Mouse (Mus musculus): ENCODE measurements around the gene Elane. TPM values are rescaled to one million over a fixed set of nuclear protein-coding genes. Genes with fewer than 3 reads are reported as not detected.

Elane gene
- polyA plus RNA-seq, 1 experiment from 2014 or later: 0.49 TPM

DNA sequence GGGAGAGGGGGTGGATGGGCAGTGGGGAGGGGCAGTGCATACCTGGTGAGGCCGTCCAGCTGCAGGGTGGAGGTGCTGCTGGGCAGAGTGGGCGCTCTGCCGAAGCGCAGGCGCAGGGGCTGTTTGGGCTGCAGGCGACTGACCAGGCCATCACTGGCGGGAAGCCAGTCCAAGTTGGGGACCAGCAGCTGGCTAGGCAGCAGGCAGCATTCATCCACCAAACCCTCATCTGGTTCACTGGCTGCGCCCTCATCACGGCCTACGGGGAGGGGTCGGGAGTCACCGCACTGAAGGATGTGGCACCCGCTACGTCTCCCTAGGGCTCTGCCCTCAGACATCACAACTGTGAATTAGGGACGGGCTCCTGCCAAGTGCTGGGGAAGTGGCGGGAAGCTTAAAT, 10.3 kb downstream of the Elane start:
- H3K9ac ChIP-seq (ENCODE audit: low read depth, low read length): no peak overlapping the region
- H3K9me3 ChIP-seq (replicated peaks; ENCODE audit: control insufficient read depth, low read length): no peaks in the 10 kb centered on the region
- H3K4me1 ChIP-seq (ENCODE audit: control insufficient read depth, insufficient read depth, low read length): no peaks in the 10 kb centered on the region
- no peaks in the 10 kb centered on the region for H3K27me3 ChIP-seq (ENCODE audit: control insufficient read depth, insufficient read depth, low read length)
- H3K4me3 ChIP-seq (ENCODE audit: low read depth, low read length): no peak overlapping the region
- H3K4me2 ChIP-seq: no peak overlapping the region
- 91% methylated on average over 16 of the region's 16 CpGs for WGBS (ENCODE audit: insufficient replicate concordance)
- H3K36me3 ChIP-seq (ENCODE audit: control insufficient read depth, insufficient read depth, low read length): peaks cover 15% of the 10 kb centered on the region
- ATAC-seq (replicated peaks; ENCODE audit: insufficient number of reproducible peaks, low FRiP score, low TSS enrichment): no peak
- H3K27ac ChIP-seq (ENCODE audit: low read depth, low read length): no peak overlapping the region

DNA sequence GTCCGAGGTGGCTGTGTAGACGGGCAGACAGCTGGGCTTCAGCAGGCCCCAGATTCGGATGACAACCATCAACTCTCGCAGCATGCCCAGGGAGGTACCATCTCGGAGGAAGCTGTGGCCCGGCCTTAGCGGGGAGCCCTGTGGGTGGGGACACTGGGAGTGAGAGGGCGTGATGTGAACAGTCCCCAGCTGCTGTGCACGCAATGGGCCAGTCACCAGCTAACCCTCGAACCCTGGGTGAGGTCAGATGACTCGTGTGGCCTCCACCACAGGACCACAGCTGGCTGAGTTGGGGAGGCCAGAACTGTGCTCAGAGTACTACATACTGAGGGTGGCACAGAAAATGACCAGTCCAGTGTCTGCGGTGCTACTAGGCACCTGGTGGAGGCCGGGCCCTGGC, 10.8 kb downstream of the Elane start:
- no peaks in the 10 kb centered on the region for H3K27me3 ChIP-seq (ENCODE audit: control insufficient read depth, insufficient read depth, low read length)
- no peak overlapping the region for H3K27ac ChIP-seq (ENCODE audit: low read depth, low read length)
- no peak overlapping the region for H3K9ac ChIP-seq (ENCODE audit: low read depth, low read length)
- H3K4me3 ChIP-seq (ENCODE audit: low read depth, low read length): no peak overlapping the region
- no peaks in the 10 kb centered on the region for H3K9me3 ChIP-seq (replicated peaks; ENCODE audit: control insufficient read depth, low read length)
- H3K36me3 ChIP-seq (ENCODE audit: control insufficient read depth, insufficient read depth, low read length): peaks cover 15% of the 10 kb centered on the region
- H3K4me2 ChIP-seq: no peak overlapping the region
- ATAC-seq (replicated peaks; ENCODE audit: insufficient number of reproducible peaks, low FRiP score, low TSS enrichment): no peak
- WGBS (ENCODE audit: insufficient replicate concordance): 83% methylated on average over 13 of the region's 13 CpGs
- H3K4me1 ChIP-seq (ENCODE audit: control insufficient read depth, insufficient read depth, low read length): no peaks in the 10 kb centered on the region

DNA sequence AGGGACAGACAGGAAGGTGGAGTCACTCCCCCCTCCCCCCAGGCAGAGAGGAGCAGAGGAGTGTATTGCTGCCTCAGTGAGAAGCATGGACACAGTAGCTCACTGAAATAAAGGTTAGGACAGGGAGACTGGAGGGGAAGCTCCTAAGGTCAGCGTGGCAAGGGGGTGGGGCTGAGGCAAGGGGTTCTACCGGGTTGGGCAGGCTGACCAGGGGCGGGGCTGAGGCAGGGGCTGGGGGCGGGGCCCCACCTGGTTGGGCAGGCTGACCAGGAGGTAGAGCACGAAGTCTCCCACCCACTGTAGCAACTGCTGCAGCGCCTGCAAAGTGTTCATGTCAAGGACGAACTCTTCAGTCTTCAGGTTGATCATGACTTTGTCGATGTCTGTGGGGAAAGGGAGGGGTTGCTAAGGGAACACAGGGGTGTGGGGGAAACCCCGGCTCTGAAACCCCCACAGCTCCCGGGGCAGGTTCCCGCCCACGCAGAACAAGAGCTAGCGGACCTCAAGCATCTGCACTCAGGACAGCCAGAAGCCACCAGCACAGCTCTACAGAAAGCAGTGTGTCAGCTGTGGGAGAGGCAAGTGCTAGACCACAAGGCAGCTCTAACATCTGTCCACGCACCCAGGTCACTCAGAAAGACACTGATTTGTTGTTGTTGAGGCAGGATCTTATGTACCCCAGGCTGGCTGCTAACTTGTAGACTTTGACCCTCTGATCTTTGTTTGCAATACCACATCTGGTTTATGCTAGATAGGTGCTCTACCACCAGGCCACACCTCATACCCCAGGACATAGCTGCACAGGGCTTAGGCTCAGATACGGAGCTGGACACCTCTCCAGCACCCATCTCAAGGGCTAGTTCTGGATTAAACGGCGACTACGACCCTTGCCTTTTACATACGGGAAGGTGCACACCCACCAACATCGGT, 11.5 kb downstream of the Elane start:
- WGBS (ENCODE audit: insufficient replicate concordance): 48% methylated on average over 20 of the region's 20 CpGs
- Histone ChIP-seq H3K4me3 (ENCODE audit: low read depth, low read length) (no peak overlapping the region), H3K4me1 (ENCODE audit: control insufficient read depth, insufficient read depth, low read length) (no peaks in the 10 kb centered on the region), H3K27ac (ENCODE audit: low read depth, low read length) (no peak overlapping the region), H3K27me3 (ENCODE audit: control insufficient read depth, insufficient read depth, low read length) (no peaks in the 10 kb centered on the region), H3K36me3 (ENCODE audit: control insufficient read depth, insufficient read depth, low read length) (peaks cover 15% of the 10 kb centered on the region), H3K4me2 (no peak overlapping the region), H3K9ac (ENCODE audit: low read depth, low read length) (no peak overlapping the region), H3K9me3 (replicated peaks; ENCODE audit: control insufficient read depth, low read length) (no peaks in the 10 kb centered on the region)
- ATAC-seq (replicated peaks; ENCODE audit: insufficient number of reproducible peaks, low FRiP score, low TSS enrichment): no peak

DNA sequence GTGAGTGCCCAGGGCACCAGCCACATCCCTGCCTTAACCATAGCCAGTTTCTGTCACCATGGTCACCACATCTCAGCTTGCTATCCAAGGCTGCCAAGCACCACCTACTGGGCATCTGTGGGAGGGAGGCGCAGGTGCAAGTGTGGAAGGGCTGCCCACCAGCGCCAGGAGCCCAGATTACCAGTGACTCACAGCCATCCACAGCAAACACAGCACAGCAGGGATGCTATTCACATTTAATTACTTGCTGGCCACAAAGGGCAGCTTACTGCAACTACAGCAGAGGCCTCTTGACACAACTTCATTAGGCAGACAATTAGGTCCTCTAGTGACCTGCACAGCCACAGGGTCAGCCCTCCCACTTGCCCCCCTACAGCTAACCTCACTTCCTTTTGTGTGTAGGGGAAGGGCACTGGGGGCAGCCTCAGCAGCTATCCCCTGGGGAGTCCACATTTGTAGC, 14.9 kb downstream of the Elane start:
- Histone ChIP-seq H3K27ac (ENCODE audit: low read depth, low read length) (no peak overlapping the region), H3K9me3 (replicated peaks; ENCODE audit: control insufficient read depth, low read length) (no peaks in the 10 kb centered on the region), H3K4me2 (no peak overlapping the region), H3K4me1 (ENCODE audit: control insufficient read depth, insufficient read depth, low read length) (no peaks in the 10 kb centered on the region), H3K36me3 (ENCODE audit: control insufficient read depth, insufficient read depth, low read length) (peaks cover 21% of the 10 kb centered on the region), H3K4me3 (ENCODE audit: low read depth, low read length) (no peak overlapping the region), H3K27me3 (ENCODE audit: control insufficient read depth, insufficient read depth, low read length) (no peaks in the 10 kb centered on the region), H3K9ac (ENCODE audit: low read depth, low read length) (no peak overlapping the region)
- WGBS (ENCODE audit: insufficient replicate concordance): 77% methylated on average over 2 of the region's 2 CpGs
- ATAC-seq (replicated peaks; ENCODE audit: insufficient number of reproducible peaks, low FRiP score, low TSS enrichment): no peak

DNA sequence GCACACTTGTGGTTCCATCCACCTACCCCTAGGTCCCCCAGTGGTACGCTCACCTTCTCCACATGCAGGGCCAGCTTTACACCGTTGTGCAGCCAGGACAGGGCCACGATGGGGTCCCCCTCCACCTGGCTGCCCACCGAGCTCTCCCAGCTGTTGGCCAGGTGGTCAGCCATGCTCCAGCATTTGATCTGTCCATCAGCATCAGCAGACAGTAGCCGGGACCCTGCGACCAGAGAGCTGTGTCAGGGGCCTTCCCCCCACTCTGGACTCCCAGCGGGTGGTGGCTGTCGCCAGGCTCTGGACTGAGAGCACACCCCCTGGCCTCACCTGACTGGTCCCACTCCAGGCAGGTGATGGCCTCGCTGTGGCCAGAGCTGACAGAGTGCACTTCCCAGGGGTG, 20.7 kb downstream of the Elane start:
- Histone ChIP-seq H3K9me3 (replicated peaks; ENCODE audit: control insufficient read depth, low read length) (no peaks in the 10 kb centered on the region), H3K27me3 (ENCODE audit: control insufficient read depth, insufficient read depth, low read length) (no peaks in the 10 kb centered on the region), H3K4me2 (no peak overlapping the region), H3K4me3 (ENCODE audit: low read depth, low read length) (no peak overlapping the region), H3K36me3 (ENCODE audit: control insufficient read depth, insufficient read depth, low read length) (peaks cover 18% of the 10 kb centered on the region), H3K4me1 (ENCODE audit: control insufficient read depth, insufficient read depth, low read length) (no peaks in the 10 kb centered on the region), H3K9ac (ENCODE audit: low read depth, low read length) (no peak overlapping the region), H3K27ac (ENCODE audit: low read depth, low read length) (no peak overlapping the region)
- 97% methylated on average over 9 of the region's 9 CpGs for WGBS (ENCODE audit: insufficient replicate concordance)
- ATAC-seq (replicated peaks; ENCODE audit: insufficient number of reproducible peaks, low FRiP score, low TSS enrichment): no peak

DNA sequence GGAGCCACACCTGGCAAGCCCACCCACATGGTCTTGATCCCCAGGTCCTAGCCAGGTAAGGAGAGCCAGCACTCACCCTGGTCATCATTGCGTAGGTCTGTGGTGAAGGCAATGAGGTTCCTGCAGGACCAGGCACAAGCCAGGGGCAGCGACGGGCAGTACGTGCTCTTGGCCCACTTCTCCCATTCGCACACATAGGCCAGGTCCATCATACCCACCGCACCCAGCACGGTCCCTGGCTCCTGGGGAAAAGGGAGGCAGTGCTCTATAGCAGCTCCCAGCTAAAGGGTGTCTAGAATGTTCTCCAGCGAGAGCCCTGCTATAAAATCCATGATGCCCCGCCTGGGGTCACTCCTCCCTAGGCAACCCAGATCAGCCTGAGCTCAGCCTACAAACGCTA, 21.4 kb downstream of the Elane start:
- no peak overlapping the region for H3K27ac ChIP-seq (ENCODE audit: low read depth, low read length)
- peaks cover 18% of the 10 kb centered on the region for H3K36me3 ChIP-seq (ENCODE audit: control insufficient read depth, insufficient read depth, low read length)
- H3K9me3 ChIP-seq (replicated peaks; ENCODE audit: control insufficient read depth, low read length): no peaks in the 10 kb centered on the region
- H3K4me2 ChIP-seq: no peak overlapping the region
- no peak overlapping the region for H3K9ac ChIP-seq (ENCODE audit: low read depth, low read length)
- no peaks in the 10 kb centered on the region for H3K27me3 ChIP-seq (ENCODE audit: control insufficient read depth, insufficient read depth, low read length)
- WGBS (ENCODE audit: insufficient replicate concordance): 94% methylated on average over 10 of the region's 10 CpGs
- no peak for ATAC-seq (replicated peaks; ENCODE audit: insufficient number of reproducible peaks, low FRiP score, low TSS enrichment)
- H3K4me3 ChIP-seq (ENCODE audit: low read depth, low read length): no peak overlapping the region
- H3K4me1 ChIP-seq (ENCODE audit: control insufficient read depth, insufficient read depth, low read length): no peaks in the 10 kb centered on the region

DNA sequence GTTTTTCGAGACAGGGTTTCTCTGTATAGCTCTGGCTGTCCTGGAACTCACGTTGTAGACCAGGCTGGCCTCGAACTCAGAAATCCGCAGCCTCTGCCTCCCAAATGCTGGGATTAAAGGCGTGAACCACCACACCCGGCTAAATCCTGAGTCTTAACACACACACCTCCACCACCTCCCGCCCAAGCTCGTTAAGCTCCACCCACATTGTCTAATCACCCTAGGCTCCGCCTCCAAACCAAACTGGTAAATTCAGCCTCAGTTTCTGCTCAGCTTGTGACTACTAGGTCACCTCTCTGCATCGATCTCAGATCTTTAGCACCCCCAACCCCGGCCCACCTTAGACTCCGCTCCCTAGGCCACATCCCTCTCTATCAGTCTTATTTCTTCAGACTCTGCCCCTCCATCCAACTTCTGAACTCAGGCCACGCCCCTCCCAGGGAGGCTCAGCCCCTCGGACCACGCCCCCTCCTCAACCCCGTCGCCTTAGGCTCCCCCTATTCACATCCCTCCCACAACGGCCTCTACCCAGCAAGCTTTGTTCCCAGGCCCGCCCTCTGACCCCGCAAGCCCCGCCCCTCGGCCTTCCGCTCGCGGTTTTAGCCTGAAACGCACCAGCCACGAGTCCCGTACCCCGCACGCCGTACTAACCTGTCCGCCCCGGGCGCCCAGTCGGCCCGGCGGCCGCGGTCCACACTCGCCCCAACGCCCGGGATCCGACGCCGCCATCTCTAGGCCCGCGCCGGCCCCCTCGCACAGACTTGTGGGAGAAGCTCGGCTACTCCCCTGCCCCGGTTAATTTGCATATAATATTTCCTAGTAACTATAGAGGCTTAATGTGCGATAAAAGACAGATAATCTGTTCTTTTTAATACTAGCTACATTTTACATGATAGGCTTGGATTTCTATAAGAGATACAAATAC, 22.4 kb downstream of the Elane start, which contains the start of gene Med16:
Med16 (minus strand) TSS at position 757 of the 925 bp plus-strand sequence.
- Histone ChIP-seq H3K27ac (ENCODE audit: low read depth, low read length) (peak within 1 kb of the TSS; percentile 92), H3K4me1 (ENCODE audit: control insufficient read depth, insufficient read depth, low read length) (no peaks in the 10 kb centered on the region), H3K27me3 (ENCODE audit: control insufficient read depth, insufficient read depth, low read length) (no peaks in the 10 kb centered on the region), H3K9ac (ENCODE audit: low read depth, low read length) (peak within 1 kb of the TSS; percentile 97), H3K4me3 (ENCODE audit: low read depth, low read length) (peak within 1 kb of the TSS; percentile 71), H3K9me3 (replicated peaks; ENCODE audit: control insufficient read depth, low read length) (no peaks in the 10 kb centered on the region), H3K36me3 (ENCODE audit: control insufficient read depth, insufficient read depth, low read length) (peaks cover 18% of the 10 kb centered on the region), H3K4me2 (peak within 1 kb of the TSS; percentile 59)
- WGBS (ENCODE audit: insufficient replicate concordance): 3% methylated on average over 52 of the region's 52 CpGs
- peak; percentile 95 for ATAC-seq (replicated peaks; ENCODE audit: insufficient number of reproducible peaks, low FRiP score, low TSS enrichment)

DNA sequence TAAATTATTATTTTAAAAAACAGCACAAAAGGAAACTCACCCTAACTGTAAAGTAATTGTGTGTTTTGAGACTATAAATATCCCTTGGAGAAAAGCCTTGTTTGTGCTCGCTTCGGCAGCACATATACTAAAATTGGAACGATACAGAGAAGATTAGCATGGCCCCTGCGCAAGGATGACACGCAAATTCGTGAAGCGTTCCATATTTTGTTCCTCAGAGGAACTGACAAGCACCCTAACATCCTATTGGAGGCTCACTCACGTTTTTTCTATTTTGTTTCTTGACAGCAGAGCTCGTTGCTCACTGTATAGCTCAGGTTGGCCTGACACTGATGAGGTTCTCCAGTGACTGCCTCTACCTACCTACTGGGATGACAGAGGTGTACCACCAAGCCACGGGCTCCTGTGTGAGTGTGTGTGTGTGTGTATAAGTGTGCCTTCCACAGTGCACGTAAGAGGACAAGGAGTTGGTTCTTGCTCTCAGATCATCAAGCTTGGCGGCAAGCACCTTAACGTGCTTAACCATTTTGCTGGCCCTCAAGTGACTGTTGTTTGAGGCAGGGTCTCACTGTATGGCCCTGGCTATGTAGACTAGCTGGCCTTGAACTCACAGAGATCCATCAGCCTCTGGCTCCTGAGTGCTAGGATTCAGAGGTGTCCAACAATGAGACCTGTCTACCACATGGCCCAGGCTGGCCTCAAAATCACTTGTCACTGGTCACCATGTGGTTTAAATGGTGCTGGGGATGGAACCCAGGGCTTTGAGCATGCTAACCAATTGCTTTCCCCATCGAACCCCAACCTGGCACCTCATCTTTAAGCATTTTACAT, 23.3 kb downstream of the Elane start:
- Histone ChIP-seq H3K36me3 (ENCODE audit: control insufficient read depth, insufficient read depth, low read length) (peaks cover 16% of the 10 kb centered on the region), H3K9ac (ENCODE audit: low read depth, low read length) (peak overlapping the region; percentile 44; the same call in 1 of the 2 replicates), H3K4me2 (peak overlapping the region; percentile 59), H3K27me3 (ENCODE audit: control insufficient read depth, insufficient read depth, low read length) (no peaks in the 10 kb centered on the region), H3K9me3 (replicated peaks; ENCODE audit: control insufficient read depth, low read length) (no peaks in the 10 kb centered on the region), H3K4me3 (ENCODE audit: low read depth, low read length) (no peak overlapping the region; the same call in 1 of the 2 replicates), H3K4me1 (ENCODE audit: control insufficient read depth, insufficient read depth, low read length) (peaks cover 4% of the 10 kb centered on the region), H3K27ac (ENCODE audit: low read depth, low read length) (peak overlapping the region; percentile 92)
- 24% methylated on average over 14 of the region's 14 CpGs for WGBS (ENCODE audit: insufficient replicate concordance)
- 0 out of 2 replicates have a peak, but pooled peaks have one; percentile 35 for ATAC-seq (replicated peaks; ENCODE audit: insufficient number of reproducible peaks, low FRiP score, low TSS enrichment)
